Mouse (Mus musculus) liver, postnatal 0 days (tissue): ENCODE results near the gene Lama4. TPM values are rescaled to one million over a fixed set of nuclear protein-coding genes. Genes with fewer than 3 reads are reported as not detected.

Experiments used
- ATAC-seq: fragments of 200-750 bp; cut with Nextera tagmentation; 2 replicates; pipeline ENCODE4 v1.8.0; 2017; ENCODE audit warnings: mild to moderate bottlenecking, moderate library complexity
- DNase-seq: peaks from one replicate; pipeline ENCODE4 v3.0.0-alpha.2; 2016
- H3K27ac ChIP-seq: fragments of 300-500 bp; sonication (generic); 2 replicates; pipeline ENCODE4 v1.5.1; 2014; ENCODE audit warnings: antibody characterized with exemption, moderate library complexity, mild to moderate bottlenecking, low read depth
- H3K27me3 ChIP-seq: fragments of 300-500 bp; sonication (generic); 2 replicates; pipeline ENCODE4 v1.6.1; 2014; ENCODE audit warnings: low read length, control low read depth, mixed read lengths; ENCODE audit not compliant: insufficient read depth
- H3K36me3 ChIP-seq: fragments of 300-500 bp; sonication (generic); replicated peaks from 2 replicates; pipeline ENCODE4 v1.6.1; 2014; ENCODE audit warnings: mild to moderate bottlenecking, control low read depth, low read length, moderate library complexity, mixed read lengths; ENCODE audit not compliant: insufficient read depth
- H3K4me1 ChIP-seq: fragments of 300-500 bp; sonication (generic); 2 replicates; pipeline ENCODE4 v1.6.1; 2014; ENCODE audit warnings: antibody characterized with exemption, mild to moderate bottlenecking, control low read depth; ENCODE audit not compliant: insufficient read depth
- H3K4me2 ChIP-seq: fragments of 300-500 bp; sonication (generic); 2 replicates; pipeline ENCODE4 v1.6.1; 2014; ENCODE audit warnings: low read depth, mild to moderate bottlenecking, low read length, moderate library complexity, mixed read lengths
- H3K4me3 ChIP-seq: fragments of 300-500 bp; sonication (generic); 2 replicates; pipeline ENCODE4 v1.5.1; 2014; ENCODE audit warnings: low read depth, low read length
- H3K9ac ChIP-seq: fragments of 300-500 bp; sonication (generic); replicated peaks from 2 replicates; pipeline ENCODE4 v1.6.1; 2014; ENCODE audit warnings: mild to moderate bottlenecking, moderate library complexity
- H3K9me3 ChIP-seq: fragments of 300-500 bp; sonication (generic); 2 replicates; pipeline ENCODE4 v1.6.1; 2016; ENCODE audit warnings: mild to moderate bottlenecking, control low read depth, low read length, mixed read lengths
- CTCF ChIP-seq: sonication (generic); IDR thresholded peaks from 2 replicates; pipeline ENCODE4 v1.5.1; 2016; ENCODE audit warnings: antibody characterized with exemption, low read depth
- EP300 ChIP-seq: IDR thresholded peaks from 2 replicates; pipeline ENCODE4 v1.6.1; 2016; ENCODE audit warnings: antibody characterized with exemption, low read depth, mild to moderate bottlenecking
- WGBS: fragments of 180-500 bp; shearing (Covaris S2); extraction: QIAGEN DNeasy Blood & Tissue Kit; methylation state at CpG from one replicate; pipeline ENCODE4 v1.1.7; 2014; ENCODE audit not compliant: insufficient replicate concordance; 5-methylcytosine and 5-hydroxymethylcytosine counted together
- polyA plus RNA-seq: library from polyadenylated mRNA; unstranded; fragments of >200 nt; fragmentation: Nextera tagmentation; extraction: Ambion mirVana; gene quantifications from 2 replicates; pipeline ENCODE4 v1.2.1, GENCODE M21; 2015

The Lama4 gene
- polyA plus RNA-seq, 1 experiment from 2014 or later = 2.4 TPM

- no peaks in the 10 kb centered on the region for H3K36me3 ChIP-seq
- no peaks in the 10 kb centered on the region for H3K9me3 ChIP-seq
- ATAC-seq (no peak), DNase-seq (no peak)
- H3K4me2 ChIP-seq = no peak overlapping the region
- TF ChIP-seq EP300 (no peak), CTCF (peak; percentile 52)
- no peak overlapping the region for H3K4me3 ChIP-seq
- WGBS = 49% methylated on average over 4 of the region's 4 CpGs
- no peaks in the 10 kb centered on the region for H3K27me3 ChIP-seq
- H3K27ac ChIP-seq = no peak overlapping the region
- no peak overlapping the region for H3K9ac ChIP-seq
- H3K4me1 ChIP-seq = no peaks in the 10 kb centered on the region
Measured at GRCm38 (mm10) chr10:39039564-39039963, 74.2 kb downstream of the Lama4 start.

GRCm38 (mm10) chr10:39040026-39040425, 74.7 kb downstream of the Lama4 start:
- no peak for DNase-seq
- Histone ChIP-seq H3K27me3 (no peaks in the 10 kb centered on the region), H3K4me3 (no peak overlapping the region), H3K9me3 (no peaks in the 10 kb centered on the region), H3K4me1 (no peaks in the 10 kb centered on the region), H3K27ac (no peak overlapping the region), H3K4me2 (no peak overlapping the region), H3K9ac (no peak overlapping the region), H3K36me3 (no peaks in the 10 kb centered on the region)
- no peak for TF ChIP-seq CTCF
- TF ChIP-seq EP300 = no peak
- 62% methylated on average over 5 of the region's 5 CpGs for WGBS
- ATAC-seq = no peak

GRCm38 (mm10) chr10:39044476-39044995, 79.2 kb downstream of the Lama4 start:
- Histone ChIP-seq H3K27me3 (no peaks in the 10 kb centered on the region), H3K36me3 (no peaks in the 10 kb centered on the region), H3K4me3 (no peak overlapping the region), H3K4me2 (no peak overlapping the region), H3K9ac (no peak overlapping the region), H3K4me1 (no peaks in the 10 kb centered on the region), H3K27ac (no peak overlapping the region), H3K9me3 (no peaks in the 10 kb centered on the region)
- DNase-seq (no peak), ATAC-seq (no peak)
- TF ChIP-seq CTCF (no peak), EP300 (no peak)
- 49% methylated on average over 3 of the region's 3 CpGs for WGBS

- Histone ChIP-seq H3K9ac (no peak overlapping the region), H3K9me3 (no peaks in the 10 kb centered on the region), H3K36me3 (no peaks in the 10 kb centered on the region), H3K27me3 (no peaks in the 10 kb centered on the region), H3K4me3 (no peak overlapping the region), H3K4me2 (no peak overlapping the region), H3K27ac (no peak overlapping the region), H3K4me1 (no peaks in the 10 kb centered on the region)
- DNase-seq (no peak), ATAC-seq (no peak)
- WGBS = 73% methylated on average over 1 of the region's 1 CpGs
- TF ChIP-seq EP300 = no peak
- TF ChIP-seq CTCF = no peak
Measured at GRCm38 (mm10) chr10:39045111-39045510, 79.8 kb downstream of the Lama4 start.

- ATAC-seq = no peak
- DNase-seq = no peak
- H3K36me3 ChIP-seq = no peaks in the 10 kb centered on the region
- no peak overlapping the region for H3K9ac ChIP-seq
- H3K4me1 ChIP-seq = no peaks in the 10 kb centered on the region
- no peaks in the 10 kb centered on the region for H3K27me3 ChIP-seq
- no peak for TF ChIP-seq CTCF
- no peak for TF ChIP-seq EP300
- H3K27ac ChIP-seq = no peak overlapping the region
- H3K4me2 ChIP-seq = no peak overlapping the region
- H3K9me3 ChIP-seq = no peaks in the 10 kb centered on the region
- H3K4me3 ChIP-seq = no peak overlapping the region
- WGBS = 79% methylated on average over 10 of the region's 10 CpGs
Measured at GRCm38 (mm10) chr10:39047775-39048174, 82.5 kb downstream of the Lama4 start.

GRCm38 (mm10) chr10:39049581-39050294, 84.4 kb downstream of the Lama4 start:
- Histone ChIP-seq H3K36me3 (no peaks in the 10 kb centered on the region), H3K4me1 (no peaks in the 10 kb centered on the region), H3K4me2 (no peak overlapping the region), H3K4me3 (no peak overlapping the region), H3K9me3 (no peaks in the 10 kb centered on the region), H3K27me3 (no peaks in the 10 kb centered on the region), H3K9ac (no peak overlapping the region), H3K27ac (no peak overlapping the region)
- 63% methylated on average over 8 of the region's 8 CpGs for WGBS
- ATAC-seq (no peak), DNase-seq (no peak)
- TF ChIP-seq EP300 (no peak), CTCF (no peak)
